Mouse (Mus musculus): ENCODE results near the gene Dhfr.

DNA sequence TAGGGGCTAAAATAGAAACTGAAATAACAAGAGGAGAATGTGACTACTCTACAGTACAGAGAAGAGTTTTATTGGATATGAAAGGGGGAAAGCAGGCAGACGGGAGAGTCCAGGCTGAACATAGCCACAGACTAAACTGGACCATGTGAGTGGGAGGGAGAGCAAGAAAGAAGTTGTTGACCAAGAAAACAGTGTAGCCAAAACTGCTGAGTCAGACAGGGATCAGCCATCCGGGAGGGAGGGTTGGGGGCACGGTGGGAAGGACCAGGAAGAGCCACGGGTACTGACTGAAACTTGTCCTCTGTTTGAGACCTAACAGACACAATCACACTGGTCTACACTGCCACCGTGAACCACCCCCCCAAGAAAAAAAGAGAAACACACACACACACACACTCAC lies 28.5 kb upstream of the Dhfr start:
- TF ChIP-seq CTCF (IDR thresholded peaks at IDR 0.05; ENCODE audit: extremely low read depth, insufficient read depth, low read length) (no peak), POLR2A (IDR thresholded peaks at IDR 0.05; ENCODE audit: extremely low read depth, insufficient read depth, low read length) (no peak)

Data from cortical plate, adult 2 months (tissue).